Mouse (Mus musculus): ENCODE measurements around the gene Fchsd2. TPM values are rescaled to one million over a fixed set of nuclear protein-coding genes. Genes with fewer than 3 reads are reported as not detected.

Fchsd2 gene
- polyA plus RNA-seq, 1 experiment = 21.5 TPM

GRCm38 (mm10) chr7:101109006-101109855, 16.6 kb downstream of the Fchsd2 start:
- peak in 1 of 2 experiments; percentile 45 for DNase-seq (ENCODE audit: low read depth in 1 of 2, low spot score in 2 of 2)
- 1% methylated on average over 47 of the region's 47 CpGs for WGBS

DNA sequence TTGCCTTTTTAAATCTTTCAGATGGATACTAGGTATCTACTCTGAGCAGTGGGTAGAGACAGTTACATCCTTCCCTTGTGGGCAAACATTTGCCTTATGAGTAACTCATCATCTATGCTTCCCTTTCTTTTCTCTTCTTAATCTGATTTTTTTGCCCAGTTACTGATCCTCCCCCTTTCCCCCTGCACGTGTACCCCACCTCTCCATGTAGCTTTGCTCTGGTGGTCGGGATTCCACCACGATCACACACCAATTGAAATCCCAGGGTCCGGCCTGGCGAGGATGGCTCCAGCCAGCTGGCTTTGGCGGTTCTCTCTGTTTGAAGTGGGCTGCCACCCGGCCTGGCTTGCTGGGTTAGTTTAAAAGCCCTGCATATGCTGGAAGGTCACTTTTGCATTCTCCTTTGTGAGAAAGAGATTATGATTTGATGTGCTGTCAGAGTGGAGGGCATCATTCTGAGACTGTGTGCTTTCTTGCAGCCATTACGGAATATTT, 17.2 kb downstream of the Fchsd2 start:
- WGBS = 15% methylated on average over 8 of the region's 8 CpGs
- H3K36me3 ChIP-seq (ENCODE audit: control insufficient read depth, insufficient read depth, low read length) = peaks cover 11% of the 10 kb centered on the region
- TF ChIP-seq CTCF (IDR thresholded peaks at IDR 0.05; ENCODE audit: extremely low read depth, insufficient read depth, insufficient read length, insufficient replicate concordance) (no peak), POLR2A (IDR thresholded peaks at IDR 0.05; ENCODE audit: low read depth, low read length) (no peak)
- H3K4me1 ChIP-seq (ENCODE audit: control insufficient read depth, insufficient read depth, insufficient read length) = no peaks in the 10 kb centered on the region; the same call in none of the 2 replicates
- peak overlapping the region; percentile 99 for H3K4me3 ChIP-seq (ENCODE audit: extremely low read depth, insufficient read depth, insufficient read length)
- no peaks in the 10 kb centered on the region for H3K27me3 ChIP-seq (ENCODE audit: control insufficient read depth, insufficient read depth, low read length)
- peak overlapping the region; percentile 92 for H3K27ac ChIP-seq (ENCODE audit: insufficient read depth, low read length)
- DNase-seq (ENCODE audit: low read depth in 1 of 2, low spot score in 2 of 2) = no peak

More at GRCm38 (mm10) chr7:101109006-101109855, 16.6 kb downstream of the Fchsd2 start:
- H3K36me3 ChIP-seq (ENCODE audit: control insufficient read depth, insufficient read depth, low read length) = peaks cover 9% of the 10 kb centered on the region
- peak overlapping the region; percentile 92 for H3K27ac ChIP-seq (ENCODE audit: insufficient read depth, low read length)
- H3K4me1 ChIP-seq (ENCODE audit: control insufficient read depth, insufficient read depth, insufficient read length) = no peaks in the 10 kb centered on the region; the same call in none of the 2 replicates
- TF ChIP-seq CTCF (IDR thresholded peaks at IDR 0.05; ENCODE audit: extremely low read depth, insufficient read depth, insufficient read length, insufficient replicate concordance) = no peak
- no peak for TF ChIP-seq POLR2A (IDR thresholded peaks at IDR 0.05; ENCODE audit: low read depth, low read length)
- no peaks in the 10 kb centered on the region for H3K27me3 ChIP-seq (ENCODE audit: control insufficient read depth, insufficient read depth, low read length)
- peak overlapping the region; percentile 99 for H3K4me3 ChIP-seq (ENCODE audit: extremely low read depth, insufficient read depth, insufficient read length)

DNA sequence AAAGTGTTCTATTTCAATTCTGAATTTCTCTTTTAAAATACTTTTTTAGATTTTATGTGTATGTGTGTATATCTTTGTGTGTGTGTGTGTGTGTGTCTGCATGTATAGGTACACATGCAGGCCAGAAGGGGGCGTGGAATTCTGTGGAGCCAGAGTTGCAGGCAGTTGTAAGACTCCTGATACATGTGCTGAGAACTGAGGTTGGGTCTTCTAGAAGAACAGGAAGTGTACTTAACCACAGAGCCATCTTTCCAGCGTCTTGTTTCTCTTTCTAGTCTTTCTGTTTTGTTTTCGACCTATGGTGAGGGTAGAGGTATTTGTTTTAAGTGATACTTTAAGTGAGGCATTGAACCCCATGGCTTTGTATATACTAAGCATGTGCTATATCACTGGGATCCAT, 20.7 kb downstream of the Fchsd2 start:
- Histone ChIP-seq H3K36me3 (ENCODE audit: control insufficient read depth, insufficient read depth, low read length) (peaks cover 24% of the 10 kb centered on the region), H3K4me1 (ENCODE audit: control insufficient read depth, insufficient read depth, insufficient read length) (peaks cover 4% of the 10 kb centered on the region), H3K27me3 (ENCODE audit: control insufficient read depth, insufficient read depth, low read length) (no peaks in the 10 kb centered on the region), H3K4me3 (ENCODE audit: extremely low read depth, insufficient read depth, insufficient read length) (no peak overlapping the region; the same call in 1 of the 2 replicates), H3K27ac (ENCODE audit: insufficient read depth, low read length) (no peak overlapping the region)
- no peak for DNase-seq (ENCODE audit: low read depth in 1 of 2, low spot score in 2 of 2)
- WGBS = 40% methylated on average over 3 of the region's 3 CpGs
- TF ChIP-seq POLR2A (IDR thresholded peaks at IDR 0.05; ENCODE audit: low read depth, low read length) (no peak), CTCF (IDR thresholded peaks at IDR 0.05; ENCODE audit: extremely low read depth, insufficient read depth, insufficient read length, insufficient replicate concordance) (no peak)

GRCm38 (mm10) chr7:101114328-101114727, 21.7 kb downstream of the Fchsd2 start:
- Histone ChIP-seq H3K27ac (ENCODE audit: insufficient read depth, low read length) (no peak overlapping the region), H3K36me3 (ENCODE audit: control insufficient read depth, insufficient read depth, low read length) (peaks cover 28% of the 10 kb centered on the region), H3K4me3 (ENCODE audit: extremely low read depth, insufficient read depth, insufficient read length) (no peak overlapping the region), H3K4me1 (ENCODE audit: control insufficient read depth, insufficient read depth, insufficient read length) (peaks cover 4% of the 10 kb centered on the region), H3K27me3 (ENCODE audit: control insufficient read depth, insufficient read depth, low read length) (no peaks in the 10 kb centered on the region)
- TF ChIP-seq CTCF (IDR thresholded peaks at IDR 0.05; ENCODE audit: extremely low read depth, insufficient read depth, insufficient read length, insufficient replicate concordance) (no peak), POLR2A (IDR thresholded peaks at IDR 0.05; ENCODE audit: low read depth, low read length) (no peak)
- WGBS = 60% methylated on average over 1 of the region's 1 CpGs
- DNase-seq (ENCODE audit: low read depth in 1 of 2, low spot score in 2 of 2) = no peak

DNA sequence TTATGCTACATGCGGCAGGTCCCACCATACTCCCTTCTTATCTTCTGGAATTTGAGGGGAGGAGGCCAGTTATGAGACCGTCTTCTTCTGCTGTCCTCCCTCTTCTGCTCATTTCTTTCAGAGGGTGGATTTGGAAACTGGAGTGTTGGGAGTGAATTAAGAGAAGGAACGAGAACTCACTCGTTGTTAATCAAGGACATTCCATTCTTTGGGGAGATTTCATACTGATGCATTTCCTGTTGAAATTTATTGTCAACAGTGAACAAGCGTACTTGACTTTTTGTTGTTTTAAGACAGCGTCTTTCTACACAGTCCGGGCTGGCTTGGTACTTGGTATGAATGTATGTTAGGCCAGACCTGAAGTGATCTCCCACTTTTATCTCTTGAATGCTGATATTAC, 26.7 kb downstream of the Fchsd2 start:
- H3K27ac ChIP-seq (ENCODE audit: insufficient read depth, low read length) = peak overlapping the region; percentile 8; the same call in 1 of the 2 replicates
- H3K4me1 ChIP-seq (ENCODE audit: control insufficient read depth, insufficient read depth, insufficient read length) = peaks cover 7% of the 10 kb centered on the region; the same call in 1 of the 2 replicates
- H3K4me3 ChIP-seq (ENCODE audit: extremely low read depth, insufficient read depth, insufficient read length) = no peak overlapping the region
- no peak for DNase-seq (ENCODE audit: low read depth in 1 of 2, low spot score in 2 of 2)
- H3K27me3 ChIP-seq (ENCODE audit: control insufficient read depth, insufficient read depth, low read length) = no peaks in the 10 kb centered on the region
- 84% methylated on average over 7 of the region's 7 CpGs for WGBS
- peaks cover 30% of the 10 kb centered on the region for H3K36me3 ChIP-seq (ENCODE audit: control insufficient read depth, insufficient read depth, low read length)
- TF ChIP-seq CTCF (IDR thresholded peaks at IDR 0.05; ENCODE audit: extremely low read depth, insufficient read depth, insufficient read length, insufficient replicate concordance) (no peak), POLR2A (IDR thresholded peaks at IDR 0.05; ENCODE audit: low read depth, low read length) (no peak)

- Histone ChIP-seq H3K4me1 (ENCODE audit: control insufficient read depth, insufficient read depth, insufficient read length) (peaks cover 2% of the 10 kb centered on the region; the same call in 1 of the 2 replicates), H3K4me3 (ENCODE audit: extremely low read depth, insufficient read depth, insufficient read length) (no peak overlapping the region), H3K27me3 (ENCODE audit: control insufficient read depth, insufficient read depth, low read length) (no peaks in the 10 kb centered on the region), H3K27ac (ENCODE audit: insufficient read depth, low read length) (no peak overlapping the region), H3K36me3 (ENCODE audit: control insufficient read depth, insufficient read depth, low read length) (peaks cover 18% of the 10 kb centered on the region)
- 61% methylated on average over 6 of the region's 6 CpGs for WGBS
- DNase-seq (ENCODE audit: low read depth in 1 of 2, low spot score in 2 of 2) = no peak
- TF ChIP-seq CTCF (IDR thresholded peaks at IDR 0.05; ENCODE audit: extremely low read depth, insufficient read depth, insufficient read length, insufficient replicate concordance) (no peak), POLR2A (IDR thresholded peaks at IDR 0.05; ENCODE audit: low read depth, low read length) (no peak)
These were observed 31.1 kb downstream of the Fchsd2 start for GRCm38 (mm10) chr7:101123579-101124347.
